Mouse (Mus musculus) urinary bladder, adult 2 months (tissue): Measurements from ENCODE around the gene Pde2a. TPM values are rescaled to one million over a fixed set of nuclear protein-coding genes. Genes with fewer than 3 reads are reported as not detected.
A peak's percentile ranks its signal among the peaks of the same experiment; 100 is the strongest.

Source experiments
- DNase-seq: peaks from one replicate; pipeline ENCODE4 v3.0.0; 2022; ENCODE audit warnings: low spot score
- polyA plus RNA-seq: library from polyadenylated mRNA; depleted of rRNA; stranded (reverse); fragments of >200 nt; gene quantifications from 2 replicates; pipeline ENCODE4 v1.2.3, GENCODE M21; 2012

Gene Pde2a
- polyA plus RNA-seq, 1 experiment = 30.4 TPM

GRCm38 (mm10) chr7:101453725-101454124 is 32.2 kb downstream of the Pde2a start:
- DNase-seq = no peak

GRCm38 (mm10) chr7:101454479-101454878 is 33.0 kb downstream of the Pde2a start:
- DNase-seq = no peak

- no peak for DNase-seq
Measured at GRCm38 (mm10) chr7:101455141-101455540, 33.6 kb downstream of the Pde2a start.

GRCm38 (mm10) chr7:101456318-101456717 is 34.8 kb downstream of the Pde2a start:
- DNase-seq = no peak

GRCm38 (mm10) chr7:101456789-101457188 is 35.3 kb downstream of the Pde2a start:
- no peak for DNase-seq

- DNase-seq = no peak
Measured at GRCm38 (mm10) chr7:101457283-101457682, 35.8 kb downstream of the Pde2a start.

- DNase-seq = no peak
Measured at GRCm38 (mm10) chr7:101457801-101458200, 36.3 kb downstream of the Pde2a start.

GRCm38 (mm10) chr7:101458278-101458781 is 36.8 kb downstream of the Pde2a start:
- DNase-seq = no peak

- no peak for DNase-seq
Measured at GRCm38 (mm10) chr7:101459305-101459813, 37.9 kb downstream of the Pde2a start.

GRCm38 (mm10) chr7:101459923-101460607 is 38.6 kb downstream of the Pde2a start:
- no peak for DNase-seq

GRCm38 (mm10) chr7:101460608-101460957 is 39.1 kb downstream of the Pde2a start:
- peak; percentile 24 for DNase-seq

GRCm38 (mm10) chr7:101461571-101461970 is 40.1 kb downstream of the Pde2a start:
- no peak for DNase-seq

GRCm38 (mm10) chr7:101462327-101463068 is 41.0 kb downstream of the Pde2a start:
- DNase-seq = no peak

GRCm38 (mm10) chr7:101463665-101464271 is 42.3 kb downstream of the Pde2a start:
- no peak for DNase-seq

- DNase-seq = no peak
Measured at GRCm38 (mm10) chr7:101464927-101465326, 43.4 kb downstream of the Pde2a start.

- DNase-seq = no peak
Measured at GRCm38 (mm10) chr7:101465392-101465791, 43.9 kb downstream of the Pde2a start.

GRCm38 (mm10) chr7:101465850-101466580 is 44.5 kb downstream of the Pde2a start:
- no peak for DNase-seq

GRCm38 (mm10) chr7:101466581-101467081 is 45.1 kb downstream of the Pde2a start:
- no peak for DNase-seq

- no peak for DNase-seq
Measured at GRCm38 (mm10) chr7:101471423-101471822, 49.9 kb downstream of the Pde2a start.

GRCm38 (mm10) chr7:101471968-101472480 is 50.5 kb downstream of the Pde2a start:
- DNase-seq = no peak
